Mouse (Mus musculus): Measurements from ENCODE around the gene Gm5935. TPM values are rescaled to one million over a fixed set of nuclear protein-coding genes. Genes with fewer than 3 reads are reported as not detected.
"Not testable (repeated sequence)": the region's sequence is repeated elsewhere in the genome, so short reads cannot be mapped to it uniquely, and the experiment has no call there.

Gm5935 gene
- polyA plus RNA-seq (2012; rRNA removed): not detected in 2 replicates
- polyA plus RNA-seq (2014; fragmentation: Nextera tagmentation; extraction: Ambion mirVana): not detected in 2 replicates

- not testable (repeated sequence) for H3K4me1 ChIP-seq (replicated peaks; ENCODE audit: control insufficient read depth in 2 of 2, insufficient read depth in 2 of 2, low read length in 1 of 2); H3K4me3 ChIP-seq (ENCODE audit: insufficient read depth in 1 of 2, low read depth in 2 of 2, low read length in 2 of 2); DNase-seq (ENCODE audit: low read depth in 3 of 3, low spot score in 3 of 3); H3K4me2 ChIP-seq (ENCODE audit: low read depth); H3K9ac ChIP-seq (replicated peaks); ATAC-seq (ENCODE audit: insufficient read depth); H3K27ac ChIP-seq; H3K9me3 ChIP-seq (ENCODE audit: control insufficient read depth, low read length); H3K36me3 ChIP-seq (replicated peaks; ENCODE audit: control insufficient read depth, insufficient read depth, low read depth); H3K27me3 ChIP-seq (ENCODE audit: control insufficient read depth, insufficient read depth, low read length)
- 58% methylated on average over 5 of the region's 5 CpGs for WGBS (ENCODE audit: insufficient replicate concordance)
Observed at GRCm38 (mm10) chrX:24775064-24775463, at the start of gene Gm5935. TSS of gene Gm5935 (minus strand) at chrX:24775164.

Other genes with a start within 250 kb of the Gm5935 start
- gene Gm4297, start 200.3 kb downstream of the Gm5935 start, polyA plus RNA-seq (2012; rRNA removed): not detected in 2 replicates
- not detected in 2 replicates for gene Gm4297, start 200.3 kb downstream of the Gm5935 start, polyA plus RNA-seq (2014; fragmentation: Nextera tagmentation; extraction: Ambion mirVana)